Mouse (Mus musculus) stomach, embryonic 16.5 days (tissue): ENCODE results near the gene Tmem256. TPM values are rescaled to one million over a fixed set of nuclear protein-coding genes. Genes with fewer than 3 reads are reported as not detected.

Source experiments
- ATAC-seq: fragments of 200-750 bp; cut with Nextera tagmentation; 2 replicates; pipeline ENCODE4 v1.8.0; 2017; ENCODE audit warnings: moderate number of reproducible peaks, moderate TSS enrichment; ENCODE audit not compliant: insufficient read depth, low FRiP score
- H3K27ac ChIP-seq: fragments of 300-500 bp; sonication (generic); 2 replicates; pipeline ENCODE4 v1.5.1; 2014; ENCODE audit warnings: low read length
- H3K27me3 ChIP-seq: fragments of 300-500 bp; sonication (generic); 2 replicates; pipeline ENCODE4 v1.6.1; 2014; ENCODE audit warnings: low read length, control low read depth, mixed read lengths; ENCODE audit not compliant: control insufficient read depth, insufficient read depth
- H3K36me3 ChIP-seq: fragments of 300-500 bp; sonication (generic); 2 replicates; pipeline ENCODE4 v1.6.1; 2014; ENCODE audit warnings: low read length; ENCODE audit not compliant: control insufficient read depth, insufficient read depth
- H3K4me1 ChIP-seq: fragments of 300-500 bp; sonication (generic); 2 replicates; pipeline ENCODE4 v1.6.1; 2014; ENCODE audit warnings: low read length, control low read depth, mixed read lengths; ENCODE audit not compliant: control insufficient read depth, insufficient read depth
- H3K4me2 ChIP-seq: fragments of 300-500 bp; sonication (generic); 2 replicates; pipeline ENCODE4 v1.6.1; 2014; ENCODE audit warnings: low read depth, low read length, mixed read lengths
- H3K4me3 ChIP-seq: fragments of 300-500 bp; sonication (generic); replicated peaks from 2 replicates; pipeline ENCODE4 v1.5.1; 2014; ENCODE audit warnings: mild to moderate bottlenecking, low read length
- H3K9ac ChIP-seq: fragments of 300-500 bp; sonication (generic); 2 replicates; pipeline ENCODE4 v1.6.1; 2014; ENCODE audit warnings: low read length
- H3K9me3 ChIP-seq: fragments of 300-500 bp; sonication (generic); replicated peaks from 2 replicates; pipeline ENCODE4 v1.6.1; 2016; ENCODE audit warnings: low read length, control low read depth; ENCODE audit not compliant: control insufficient read depth
- WGBS: fragments of 180-500 bp; shearing (Covaris S2); extraction: QIAGEN DNeasy Blood & Tissue Kit; methylation state at CpG from one replicate; pipeline ENCODE4 v1.1.7; 2014; 5-methylcytosine and 5-hydroxymethylcytosine counted together
- polyA plus RNA-seq: library from polyadenylated mRNA; unstranded; fragments of >200 nt; fragmentation: Nextera tagmentation; extraction: Ambion mirVana; gene quantifications from 2 replicates; pipeline ENCODE4 v1.2.1, GENCODE M21; 2015

Gene Tmem256
- polyA plus RNA-seq, 1 experiment from 2014 or later = 401 TPM

- H3K4me3 ChIP-seq = no peak overlapping the region
- H3K36me3 ChIP-seq = no peaks in the 10 kb centered on the region
- 85% methylated on average over 4 of the region's 4 CpGs for WGBS
- H3K4me1 ChIP-seq = peaks cover 35% of the 10 kb centered on the region
- peaks cover 12% of the 10 kb centered on the region for H3K27me3 ChIP-seq
- no peak overlapping the region for H3K27ac ChIP-seq
- no peaks in the 10 kb centered on the region for H3K9me3 ChIP-seq
- no peak overlapping the region for H3K4me2 ChIP-seq
- no peak overlapping the region for H3K9ac ChIP-seq
- no peak for ATAC-seq
These were observed 31.9 kb upstream of the Tmem256 start for GRCm38 (mm10) chr11:69806378-69806777.

GRCm38 (mm10) chr11:69807641-69808040, 30.7 kb upstream of the Tmem256 start:
- WGBS = 62% methylated on average over 2 of the region's 2 CpGs
- no peak for ATAC-seq
- peaks cover 3% of the 10 kb centered on the region for H3K27me3 ChIP-seq
- no peak overlapping the region for H3K4me2 ChIP-seq
- no peak overlapping the region for H3K27ac ChIP-seq
- no peaks in the 10 kb centered on the region for H3K9me3 ChIP-seq
- no peaks in the 10 kb centered on the region for H3K36me3 ChIP-seq
- H3K9ac ChIP-seq = no peak overlapping the region
- peaks cover 23% of the 10 kb centered on the region for H3K4me1 ChIP-seq
- no peak overlapping the region for H3K4me3 ChIP-seq

GRCm38 (mm10) chr11:69810280-69810679, 28.0 kb upstream of the Tmem256 start:
- ATAC-seq = no peak
- no peak overlapping the region for H3K4me2 ChIP-seq
- no peak overlapping the region for H3K4me3 ChIP-seq
- no peaks in the 10 kb centered on the region for H3K9me3 ChIP-seq
- H3K9ac ChIP-seq = no peak overlapping the region
- H3K27me3 ChIP-seq = no peaks in the 10 kb centered on the region
- H3K4me1 ChIP-seq = no peaks in the 10 kb centered on the region
- H3K27ac ChIP-seq = no peak overlapping the region
- no peaks in the 10 kb centered on the region for H3K36me3 ChIP-seq

GRCm38 (mm10) chr11:69815155-69815554, 23.2 kb upstream of the Tmem256 start, which contains the start of gene Gm39566:
Gene Gm39566 (minus strand): TSS chr11:69815298.
- Histone ChIP-seq H3K9ac (no peak within 1 kb of the TSS), H3K4me3 (no peak within 1 kb of the TSS), H3K27me3 (no peaks in the 10 kb centered on the region), H3K9me3 (peaks cover 11% of the 10 kb centered on the region; the same call in 1 of the 2 replicates), H3K36me3 (no peaks in the 10 kb centered on the region), H3K4me2 (no peak within 1 kb of the TSS), H3K27ac (no peak within 1 kb of the TSS), H3K4me1 (no peaks in the 10 kb centered on the region)
- WGBS = 58% methylated on average over 10 of the region's 10 CpGs
- no peak for ATAC-seq

GRCm38 (mm10) chr11:69816520-69816919, 21.8 kb upstream of the Tmem256 start:
- WGBS = 85% methylated on average over 12 of the region's 12 CpGs
- Histone ChIP-seq H3K9me3 (peaks cover 11% of the 10 kb centered on the region; the same call in 1 of the 2 replicates), H3K27ac (no peak overlapping the region), H3K9ac (no peak overlapping the region), H3K36me3 (no peaks in the 10 kb centered on the region), H3K27me3 (no peaks in the 10 kb centered on the region), H3K4me2 (no peak overlapping the region), H3K4me3 (no peak overlapping the region), H3K4me1 (no peaks in the 10 kb centered on the region)
- no peak for ATAC-seq

- no peak for ATAC-seq
- Histone ChIP-seq H3K27me3 (no peaks in the 10 kb centered on the region), H3K4me3 (no peak within 1 kb of the TSS), H3K4me2 (no peak within 1 kb of the TSS), H3K4me1 (no peaks in the 10 kb centered on the region), H3K9me3 (peaks cover 11% of the 10 kb centered on the region; the same call in 1 of the 2 replicates), H3K36me3 (no peaks in the 10 kb centered on the region), H3K9ac (no peak within 1 kb of the TSS), H3K27ac (no peak within 1 kb of the TSS)
- 79% methylated on average over 2 of the region's 2 CpGs for WGBS
These were observed 19.9 kb upstream of the Tmem256 start, which contains the start of gene Spem2 for GRCm38 (mm10) chr11:69818365-69818764. Gene Spem2 (minus strand): TSS chr11:69818465.

- ATAC-seq = no peak
- WGBS = 88% methylated on average over 8 of the region's 8 CpGs
- H3K9me3 ChIP-seq = peaks cover 11% of the 10 kb centered on the region; the same call in 1 of the 2 replicates
- no peak overlapping the region for H3K9ac ChIP-seq
- no peak overlapping the region for H3K4me3 ChIP-seq
- no peak overlapping the region for H3K27ac ChIP-seq
- no peaks in the 10 kb centered on the region for H3K4me1 ChIP-seq
- H3K4me2 ChIP-seq = no peak overlapping the region
- no peaks in the 10 kb centered on the region for H3K36me3 ChIP-seq
- no peaks in the 10 kb centered on the region for H3K27me3 ChIP-seq
These were observed 19.4 kb upstream of the Tmem256 start for GRCm38 (mm10) chr11:69818871-69819270.

GRCm38 (mm10) chr11:69822080-69822479, 16.2 kb upstream of the Tmem256 start, which contains the start of gene Spem1:
Gene Spem1 (minus strand): TSS chr11:69822180.
- no peak within 1 kb of the TSS for H3K4me3 ChIP-seq
- ATAC-seq = no peak
- 84% methylated on average over 3 of the region's 3 CpGs for WGBS
- H3K9me3 ChIP-seq = peaks cover 6% of the 10 kb centered on the region; the same call in 1 of the 2 replicates
- H3K36me3 ChIP-seq = peaks cover 12% of the 10 kb centered on the region; the same call in 1 of the 2 replicates
- no peak within 1 kb of the TSS for H3K27ac ChIP-seq
- no peak within 1 kb of the TSS for H3K4me2 ChIP-seq
- no peak within 1 kb of the TSS for H3K9ac ChIP-seq
- no peaks in the 10 kb centered on the region for H3K27me3 ChIP-seq
- no peaks in the 10 kb centered on the region for H3K4me1 ChIP-seq

GRCm38 (mm10) chr11:69823456-69823855, 14.9 kb upstream of the Tmem256 start:
- H3K4me3 ChIP-seq = no peak overlapping the region
- H3K27ac ChIP-seq = no peak overlapping the region
- WGBS = 71% methylated on average over 2 of the region's 2 CpGs
- no peaks in the 10 kb centered on the region for H3K9me3 ChIP-seq
- H3K9ac ChIP-seq = no peak overlapping the region
- no peaks in the 10 kb centered on the region for H3K27me3 ChIP-seq
- H3K4me1 ChIP-seq = no peaks in the 10 kb centered on the region
- no peak overlapping the region for H3K4me2 ChIP-seq
- peaks cover 18% of the 10 kb centered on the region; the same call in 1 of the 2 replicates for H3K36me3 ChIP-seq
- no peak for ATAC-seq
